Mouse (Mus musculus) spleen, adult 12 weeks (tissue): ENCODE data around the gene Slc9a9.

Source experiments
- DNase-seq: peaks from one replicate; pipeline ENCODE4 v3.0.0; 2022; ENCODE audit warnings: low spot score

Slc9a9 gene

DNA sequence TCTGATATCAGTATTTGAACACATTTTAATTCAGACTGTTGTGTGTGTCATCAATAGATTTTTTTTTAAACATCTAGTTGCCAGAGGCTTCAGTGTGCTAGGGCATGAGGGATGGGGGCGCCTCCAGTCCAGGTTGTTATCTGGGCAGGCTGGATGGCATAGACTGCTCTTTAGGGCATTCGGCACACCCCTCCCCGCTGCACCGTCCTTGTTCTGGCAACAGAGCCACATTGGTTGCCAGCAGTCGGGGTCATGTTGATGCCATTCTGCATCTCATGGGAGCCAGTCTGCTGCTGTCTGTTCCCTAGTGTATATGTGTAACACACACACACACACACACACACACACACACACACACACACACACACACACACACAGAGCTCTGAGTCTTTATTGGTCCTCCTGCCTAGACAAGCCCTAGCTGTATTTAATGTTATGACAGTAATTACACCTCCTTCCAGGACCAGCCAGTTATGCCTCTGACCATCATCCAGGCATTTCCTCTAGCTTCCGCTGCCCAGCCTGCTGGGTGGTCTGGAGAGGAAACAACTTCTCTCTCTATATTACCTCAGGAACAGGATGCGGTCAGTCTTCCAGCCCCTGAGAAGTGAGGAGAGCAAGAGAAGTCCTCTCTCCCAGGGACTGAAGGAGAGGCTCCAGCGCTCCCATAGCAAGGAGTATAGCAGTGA is 63.0 kb downstream of the Slc9a9 start:
- no peak for DNase-seq

DNA sequence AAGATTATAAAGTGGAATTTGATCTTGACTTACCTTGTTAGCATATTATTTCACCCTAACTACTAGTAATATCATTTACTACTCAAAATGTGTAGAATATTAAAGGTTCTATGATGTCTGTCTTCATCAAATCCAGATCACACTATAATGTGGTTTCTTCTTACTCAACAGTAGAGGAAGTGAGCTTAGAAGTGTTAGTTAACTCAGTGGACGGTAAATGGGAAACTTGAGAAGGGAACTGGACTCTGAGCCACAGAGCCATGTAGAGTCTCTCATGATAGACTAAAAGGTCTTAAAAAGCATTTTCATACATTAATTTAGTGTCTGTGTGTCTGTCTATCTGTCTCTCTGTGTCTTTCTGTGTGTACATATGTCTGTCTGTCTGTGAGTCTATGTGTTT is 64.6 kb downstream of the Slc9a9 start:
- no peak for DNase-seq

DNA sequence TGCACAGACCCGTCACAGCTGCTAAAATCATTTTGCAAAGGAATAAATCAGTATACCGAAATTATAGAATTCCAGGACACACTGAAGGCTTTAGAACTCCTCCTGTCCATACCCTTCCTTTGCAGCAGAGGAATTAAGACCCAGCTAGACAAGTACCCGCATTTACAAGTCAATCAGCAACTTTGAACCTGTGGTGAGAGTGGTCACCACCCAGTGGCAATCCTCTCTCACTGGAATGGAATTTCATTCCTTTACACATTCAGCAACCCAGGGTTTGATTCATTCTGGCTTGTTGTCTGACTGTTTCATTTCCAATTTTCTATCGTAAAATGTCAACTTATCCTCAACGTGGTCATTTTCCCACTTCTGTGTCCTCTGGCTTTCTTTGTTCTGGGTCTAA is 67.5 kb downstream of the Slc9a9 start:
- DNase-seq = no peak

GRCm38 (mm10) chr9:94738555-94739427 is 69.1 kb downstream of the Slc9a9 start:
- DNase-seq = peak; percentile 5

- DNase-seq = no peak
Observed at GRCm38 (mm10) chr9:94740841-94741240, 71.1 kb downstream of the Slc9a9 start.

GRCm38 (mm10) chr9:94743291-94743690 is 73.6 kb downstream of the Slc9a9 start:
- DNase-seq = no peak

GRCm38 (mm10) chr9:94748503-94748902 is 78.8 kb downstream of the Slc9a9 start:
- no peak for DNase-seq

GRCm38 (mm10) chr9:94750187-94750586 is 80.5 kb downstream of the Slc9a9 start:
- DNase-seq = no peak

- no peak for DNase-seq
Observed at GRCm38 (mm10) chr9:94750935-94751637, 81.4 kb downstream of the Slc9a9 start.

- no peak for DNase-seq
Observed at GRCm38 (mm10) chr9:94751638-94752021, 81.9 kb downstream of the Slc9a9 start.

- DNase-seq = no peak
Observed at GRCm38 (mm10) chr9:94752121-94752520, 82.4 kb downstream of the Slc9a9 start.

- DNase-seq = no peak
Observed at GRCm38 (mm10) chr9:94759904-94760303, 90.2 kb downstream of the Slc9a9 start.

- DNase-seq = no peak
Observed at GRCm38 (mm10) chr9:94768114-94768513, 98.4 kb downstream of the Slc9a9 start.

DNA sequence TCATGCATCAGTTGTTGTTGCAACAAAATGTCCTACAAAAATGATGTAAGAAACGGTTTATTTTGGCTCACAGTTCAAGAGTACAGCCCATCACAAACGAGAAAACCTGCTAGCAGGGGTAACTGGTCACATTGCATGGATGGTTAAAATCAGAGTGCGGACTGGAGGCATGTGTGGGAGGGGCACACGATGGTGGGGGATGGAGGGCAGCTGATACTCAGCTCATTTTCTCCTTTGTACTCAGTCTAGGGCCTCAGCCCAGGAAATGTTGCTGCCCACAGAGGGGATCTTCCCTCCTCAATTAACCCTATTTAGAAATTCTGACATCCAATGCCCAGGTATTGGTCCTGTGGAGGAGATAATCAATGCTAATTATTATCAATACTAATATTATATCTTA is 98.8 kb downstream of the Slc9a9 start:
- no peak for DNase-seq

DNA sequence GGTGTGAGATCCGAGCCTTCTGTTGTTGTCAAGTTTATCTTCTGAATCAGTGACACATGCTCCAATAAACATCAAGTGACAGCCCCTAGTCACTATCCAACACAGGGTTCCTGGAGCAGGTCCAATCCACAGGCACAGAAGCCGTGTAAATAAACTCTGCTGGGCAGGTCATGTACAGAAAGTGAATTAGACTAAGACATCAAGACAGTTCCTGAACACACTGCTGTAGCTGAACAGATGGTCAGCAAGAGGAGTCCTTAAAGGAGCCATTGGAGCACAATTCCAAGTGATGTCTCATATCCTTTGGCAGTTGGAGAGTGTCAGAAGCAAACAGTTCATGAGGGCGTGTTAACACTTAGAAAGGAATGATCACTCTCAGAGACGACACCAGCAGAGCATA is 103.6 kb downstream of the Slc9a9 start:
- no peak for DNase-seq

GRCm38 (mm10) chr9:94788261-94788660 is 118.6 kb downstream of the Slc9a9 start:
- DNase-seq = no peak

DNA sequence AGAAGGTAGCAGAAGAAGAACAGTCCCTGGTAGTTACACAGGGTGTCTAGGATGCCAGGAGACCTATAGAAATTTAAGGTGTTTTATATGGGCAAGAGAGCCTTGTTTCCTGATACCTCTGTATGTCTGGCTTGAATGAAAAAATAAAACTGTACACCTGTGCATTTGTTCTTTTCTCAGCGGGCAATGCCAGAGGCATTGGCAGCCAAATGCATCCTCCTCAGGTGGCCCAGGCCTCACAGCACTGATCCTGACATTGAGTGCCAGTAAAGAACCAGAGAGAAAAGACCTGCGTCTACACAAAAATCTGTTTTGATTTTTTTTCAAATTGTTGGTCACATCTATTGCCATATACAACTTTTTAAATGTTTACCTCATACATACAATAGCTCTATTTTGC is 121.3 kb downstream of the Slc9a9 start:
- DNase-seq = no peak

DNA sequence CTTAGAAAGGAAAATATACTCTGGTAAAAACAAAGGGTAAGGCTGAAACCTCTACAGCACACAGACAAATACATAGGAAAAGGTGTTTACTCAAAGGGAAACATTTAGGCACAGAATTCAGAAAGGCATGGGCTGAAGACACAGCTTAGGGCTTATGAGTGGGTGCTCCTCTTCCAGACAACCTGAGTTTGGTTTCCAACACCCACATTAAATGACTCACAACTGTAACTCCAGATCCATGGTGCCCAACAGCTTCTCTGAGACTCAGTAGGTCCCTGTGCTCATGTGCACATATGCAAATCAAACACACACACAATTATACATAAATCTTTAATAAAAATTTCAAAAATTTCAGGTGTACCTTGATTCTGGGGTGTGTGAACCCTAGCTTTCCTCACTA is 133.4 kb downstream of the Slc9a9 start:
- no peak for DNase-seq

DNA sequence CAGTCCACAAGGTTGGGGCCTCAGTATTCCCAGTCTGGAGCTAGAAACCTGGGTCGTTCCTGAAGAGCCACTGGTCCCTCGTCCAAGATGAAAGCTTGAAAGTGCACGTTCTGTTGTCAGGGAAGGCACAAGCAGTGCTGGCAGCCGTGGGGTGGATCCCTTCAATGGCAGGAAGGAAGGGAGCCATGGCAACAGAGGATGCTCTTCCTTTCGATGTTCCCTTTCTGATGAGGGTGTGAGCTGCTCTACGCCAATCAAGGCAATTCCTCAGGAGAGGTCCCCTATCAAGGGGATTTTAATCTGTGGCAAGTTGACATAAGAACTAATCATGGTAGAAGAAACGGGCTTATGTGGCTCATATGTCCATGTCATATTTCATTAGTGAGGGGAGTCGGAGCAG is 135.8 kb downstream of the Slc9a9 start:
- DNase-seq = no peak

GRCm38 (mm10) chr9:94815518-94815917 is 145.8 kb downstream of the Slc9a9 start:
- no peak for DNase-seq

DNA sequence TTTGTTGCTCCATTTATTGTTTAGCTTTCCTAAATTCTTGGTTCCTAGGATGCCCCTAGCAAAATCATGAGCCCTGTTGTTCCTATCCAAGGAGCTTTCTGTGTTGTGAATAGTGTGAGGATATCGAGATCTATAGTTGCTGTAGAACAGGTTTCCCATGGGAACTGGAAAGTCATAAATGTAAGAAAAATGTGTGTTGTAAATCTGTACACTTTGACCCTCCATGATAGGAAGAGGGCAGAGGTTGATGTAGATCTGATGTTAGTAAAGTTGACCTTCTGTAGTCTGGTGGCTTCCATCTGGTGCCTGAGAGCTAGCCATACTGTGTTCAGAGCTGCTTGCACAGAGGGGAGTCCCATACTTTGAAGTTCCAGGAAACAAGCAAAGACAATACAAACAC is 151.6 kb downstream of the Slc9a9 start:
- no peak for DNase-seq

DNA sequence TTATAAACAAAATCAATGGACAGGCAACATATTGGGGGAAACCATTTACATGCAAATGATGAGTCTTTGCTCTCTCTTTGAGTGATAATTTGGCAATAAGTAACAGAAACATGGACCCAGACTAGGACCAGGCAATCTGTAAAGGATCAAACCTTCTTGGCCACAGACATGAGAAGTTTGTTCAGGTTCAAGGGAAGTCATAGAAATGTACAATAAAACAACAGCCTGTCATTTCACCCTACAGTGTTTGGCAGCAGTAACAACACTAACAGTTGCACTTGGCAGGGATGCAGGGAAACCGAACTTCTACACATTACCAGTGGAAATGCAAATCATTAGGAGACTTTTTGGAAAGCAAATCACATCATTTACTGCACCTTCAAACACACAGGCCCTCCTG is 164.1 kb downstream of the Slc9a9 start:
- no peak for DNase-seq

DNA sequence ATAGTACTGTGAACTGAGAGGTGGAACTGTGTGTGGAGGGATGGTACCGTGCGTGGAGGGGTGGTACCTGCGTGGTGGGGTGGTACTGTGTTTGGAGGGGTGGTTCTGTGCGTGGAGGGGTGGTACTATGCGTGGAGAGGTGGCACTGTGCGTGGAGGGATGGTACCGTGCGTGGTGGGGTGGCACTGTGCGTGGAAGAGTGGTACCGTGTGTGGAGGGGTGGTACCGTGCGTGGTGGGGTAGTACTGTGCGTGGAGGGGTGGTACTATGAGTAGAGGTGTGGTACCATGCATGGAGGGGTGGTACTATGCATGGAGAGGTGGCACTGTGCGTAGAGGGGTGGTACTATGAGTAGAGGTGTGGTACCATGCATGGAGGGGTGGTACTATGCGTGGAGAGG is 167.7 kb downstream of the Slc9a9 start:
- DNase-seq = no peak
